Mouse (Mus musculus) urinary bladder, adult 2 months (tissue): Measurements from ENCODE around the gene Specc1. TPM values are rescaled to one million over a fixed set of nuclear protein-coding genes. Genes with fewer than 3 reads are reported as not detected.

Source experiments
- DNase-seq: peaks from one replicate; pipeline ENCODE4 v3.0.0; 2022; ENCODE audit warnings: low spot score
- polyA plus RNA-seq: library from polyadenylated mRNA; depleted of rRNA; stranded (reverse); fragments of >200 nt; gene quantifications from 2 replicates; pipeline ENCODE4 v1.2.3, GENCODE M21; 2012

Gene Specc1
- polyA plus RNA-seq, 1 experiment: 10.3 TPM

- DNase-seq: no peak
Observed at GRCm38 (mm10) chr11:62090321-62090720, 133.8 kb downstream of the Specc1 start.

GRCm38 (mm10) chr11:62103380-62103911 is 146.9 kb downstream of the Specc1 start:
- DNase-seq: no peak

- no peak for DNase-seq
Observed at GRCm38 (mm10) chr11:62106401-62106871, 149.9 kb downstream of the Specc1 start.

- DNase-seq: no peak
Observed at GRCm38 (mm10) chr11:62107272-62107836, 150.8 kb downstream of the Specc1 start.

- no peak for DNase-seq
Observed at GRCm38 (mm10) chr11:62118561-62118960, 162.0 kb downstream of the Specc1 start.

GRCm38 (mm10) chr11:62119871-62120270 is 163.3 kb downstream of the Specc1 start:
- DNase-seq: no peak

GRCm38 (mm10) chr11:62121365-62121764 is 164.8 kb downstream of the Specc1 start:
- no peak for DNase-seq

GRCm38 (mm10) chr11:62127692-62128091 is 171.1 kb downstream of the Specc1 start:
- DNase-seq: peak; percentile 77

GRCm38 (mm10) chr11:62128197-62128596 is 171.6 kb downstream of the Specc1 start:
- DNase-seq: no peak

- DNase-seq: no peak
Observed at GRCm38 (mm10) chr11:62130191-62130590, 173.6 kb downstream of the Specc1 start.

- DNase-seq: no peak
Observed at GRCm38 (mm10) chr11:62130685-62131295, 174.2 kb downstream of the Specc1 start.

GRCm38 (mm10) chr11:62131601-62132000 is 175.0 kb downstream of the Specc1 start:
- DNase-seq: no peak

GRCm38 (mm10) chr11:62134191-62134590 is 177.6 kb downstream of the Specc1 start:
- DNase-seq: no peak

GRCm38 (mm10) chr11:62145216-62146110 is 188.9 kb downstream of the Specc1 start:
- DNase-seq: no peak

- DNase-seq: no peak
Observed at GRCm38 (mm10) chr11:62146661-62147060, 190.1 kb downstream of the Specc1 start.

- no peak for DNase-seq
Observed at GRCm38 (mm10) chr11:62148026-62148425, 191.5 kb downstream of the Specc1 start.

GRCm38 (mm10) chr11:62148449-62148848 is 191.9 kb downstream of the Specc1 start:
- DNase-seq: no peak

- no peak for DNase-seq
Observed at GRCm38 (mm10) chr11:62153057-62153456, 196.5 kb downstream of the Specc1 start.

- no peak for DNase-seq
Observed at GRCm38 (mm10) chr11:62159803-62160202, 203.2 kb downstream of the Specc1 start.

- DNase-seq: no peak
Observed at GRCm38 (mm10) chr11:62161450-62161849, 204.9 kb downstream of the Specc1 start.

- DNase-seq: no peak
Observed at GRCm38 (mm10) chr11:62164357-62164756, 207.8 kb downstream of the Specc1 start.

GRCm38 (mm10) chr11:62166503-62166902 is 209.9 kb downstream of the Specc1 start:
- no peak for DNase-seq
